Mouse (Mus musculus): ENCODE data around the gene Klf12.

- TF ChIP-seq EP300 (IDR thresholded peaks at IDR 0.05; ENCODE audit: low read depth): no peak
- TF ChIP-seq CTCF (IDR thresholded peaks at IDR 0.05; ENCODE audit: low read depth): no peak
Measured at GRCm38 (mm10) chr14:100243046-100243445, 41.4 kb downstream of the Klf12 start.
